Mouse (Mus musculus) cortical plate, adult 2 months (tissue): ENCODE results near the gene Tenm4. TPM values are rescaled to one million over a fixed set of nuclear protein-coding genes. Genes with fewer than 3 reads are reported as not detected.

Experiments used
- H3K27ac ChIP-seq: fragments of 200-500 bp; 2 replicates; pipeline ENCODE4 v1.5.1; 2012; ENCODE audit warnings: low read length, control low read depth, inconsistent platforms; ENCODE audit not compliant: insufficient read depth
- H3K4me1 ChIP-seq: fragments of 200-500 bp; 2 replicates; pipeline ENCODE4 v1.6.1; 2011; ENCODE audit warnings: low read length; ENCODE audit not compliant: control insufficient read depth, insufficient read depth
- H3K4me3 ChIP-seq: fragments of 200-500 bp; 2 replicates; pipeline ENCODE4 v1.5.1; 2011; ENCODE audit warnings: mild to moderate bottlenecking, low read length, control low read depth; ENCODE audit not compliant: insufficient read depth
- CTCF ChIP-seq: fragments of 200-500 bp; IDR thresholded peaks from 2 replicates; pipeline ENCODE4 v1.5.1; 2011; ENCODE audit warnings: mild to moderate bottlenecking, control low read depth, low read length; ENCODE audit not compliant: insufficient read depth; ENCODE audit errors: extremely low read depth
- POLR2A ChIP-seq: fragments of 200-500 bp; IDR thresholded peaks from 2 replicates; pipeline ENCODE4 v1.6.1; 2011; ENCODE audit warnings: mild to moderate bottlenecking, low read length, control low read depth; ENCODE audit not compliant: insufficient read depth; ENCODE audit errors: extremely low read depth
- polyA plus RNA-seq: library from polyadenylated mRNA; depleted of rRNA; stranded (reverse); fragments of >200 nt; gene quantifications from 2 replicates; pipeline ENCODE4 v1.2.3, GENCODE M21; 2012

Tenm4 gene
- polyA plus RNA-seq, 1 experiment = 30.2 TPM

GRCm38 (mm10) chr7:96502321-96502973 is 331.4 kb downstream of the Tenm4 start:
- Histone ChIP-seq H3K27ac (no peak overlapping the region), H3K4me1 (peaks cover 9% of the 10 kb centered on the region), H3K4me3 (no peak overlapping the region)
- TF ChIP-seq CTCF (no peak), POLR2A (no peak)

GRCm38 (mm10) chr7:96505538-96505937 is 334.5 kb downstream of the Tenm4 start:
- Histone ChIP-seq H3K27ac (no peak overlapping the region), H3K4me3 (no peak overlapping the region), H3K4me1 (peaks cover 7% of the 10 kb centered on the region)
- TF ChIP-seq POLR2A = no peak

- no peaks in the 10 kb centered on the region for H3K4me1 ChIP-seq
- TF ChIP-seq CTCF = no peak
- TF ChIP-seq POLR2A = no peak
- no peak overlapping the region for H3K4me3 ChIP-seq
- H3K27ac ChIP-seq = no peak overlapping the region
These were observed 336.0 kb downstream of the Tenm4 start for GRCm38 (mm10) chr7:96507046-96507445.

- Histone ChIP-seq H3K27ac (no peak overlapping the region), H3K4me1 (no peaks in the 10 kb centered on the region), H3K4me3 (no peak overlapping the region)
- TF ChIP-seq CTCF (no peak), POLR2A (no peak)
These were observed 339.4 kb downstream of the Tenm4 start for GRCm38 (mm10) chr7:96510396-96510795.

- no peak overlapping the region for H3K27ac ChIP-seq
These were observed 340.1 kb downstream of the Tenm4 start for GRCm38 (mm10) chr7:96511018-96511609.

GRCm38 (mm10) chr7:96511953-96512511 is 341.0 kb downstream of the Tenm4 start:
- no peaks in the 10 kb centered on the region for H3K4me1 ChIP-seq
- H3K4me3 ChIP-seq = no peak overlapping the region
- TF ChIP-seq CTCF = no peak
- TF ChIP-seq POLR2A = no peak
- H3K27ac ChIP-seq = no peak overlapping the region

More at GRCm38 (mm10) chr7:96511018-96511609, 340.1 kb downstream of the Tenm4 start:
- TF ChIP-seq POLR2A (no peak), CTCF (no peak)
- Histone ChIP-seq H3K4me1 (no peaks in the 10 kb centered on the region), H3K4me3 (no peak overlapping the region)

GRCm38 (mm10) chr7:96519216-96519615 is 348.2 kb downstream of the Tenm4 start:
- TF ChIP-seq POLR2A (no peak), CTCF (peak; percentile 89)
- Histone ChIP-seq H3K4me3 (no peak overlapping the region), H3K27ac (no peak overlapping the region), H3K4me1 (peaks cover 5% of the 10 kb centered on the region)

- Histone ChIP-seq H3K4me3 (no peak overlapping the region), H3K4me1 (peaks cover 5% of the 10 kb centered on the region), H3K27ac (peak overlapping the region; percentile 10)
- TF ChIP-seq POLR2A (no peak), CTCF (no peak)
These were observed 350.9 kb downstream of the Tenm4 start for GRCm38 (mm10) chr7:96521956-96522355.

GRCm38 (mm10) chr7:96523673-96524072 is 352.6 kb downstream of the Tenm4 start:
- no peak overlapping the region for H3K4me3 ChIP-seq
- TF ChIP-seq CTCF = no peak
- no peak for TF ChIP-seq POLR2A
- H3K27ac ChIP-seq = no peak overlapping the region
- H3K4me1 ChIP-seq = peaks cover 5% of the 10 kb centered on the region
